17 mouse cellular contexts compared by ENCODE assay signal in the genomic region with DNA sequence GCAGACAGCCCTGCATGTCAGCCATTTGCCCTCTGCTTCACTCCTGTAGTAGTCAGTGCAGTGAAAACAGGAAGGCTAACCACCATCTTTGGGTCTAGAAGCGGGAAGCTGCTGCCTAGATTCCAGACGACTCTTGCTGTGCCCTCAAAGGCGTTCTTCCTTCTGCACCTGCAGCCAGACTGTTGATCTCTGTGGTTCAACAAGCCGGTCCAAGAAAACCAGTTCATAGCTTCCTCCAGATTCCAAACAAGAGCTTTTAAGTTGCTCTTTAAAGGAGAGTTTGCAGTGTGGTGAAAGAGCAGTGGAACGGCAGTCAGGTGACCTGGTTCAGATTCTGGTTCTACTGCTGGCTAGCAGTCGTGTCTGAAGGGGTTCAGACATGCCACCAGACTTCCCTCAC. TPM values are rescaled to one million over a fixed set of nuclear protein-coding genes. Genes with fewer than 3 reads are reported as not detected.
DNase-seq lines count a peak whose midpoint lies in the region; ATAC-seq and TF ChIP-seq lines count a peak whose summit lies in the region.
"Had no signal": no experiment of that assay in that cellular context is flagged by ENCODE, and none has a peak within 500 bp of the region (broad histone marks: within the 10 kb centered on the region; RNA-seq: fewer than 3 reads in every experiment).

No protein-coding gene starts in this region.

- no peak overlapping the region for H3K4me3 ChIP-seq in heart, embryonic 15.5 days
- no peak overlapping the region for H3K4me3 ChIP-seq in lung, embryonic 14.5 days (ENCODE audit: low read depth, low read length)
- H3K4me3 ChIP-seq: limb, embryonic 12.5 days; liver, embryonic 15.5 days; midbrain, embryonic 12.5 days had no signal

- TF ChIP-seq CTCF in lung, embryonic 14.5 days (IDR thresholded peaks at IDR 0.05; ENCODE audit: low read depth) = no peak

- no peak overlapping the region for H3K9ac ChIP-seq in heart, embryonic 15.5 days
- H3K9ac ChIP-seq in lung, embryonic 14.5 days = no peak overlapping the region
- H3K9ac ChIP-seq: limb, embryonic 12.5 days; liver, embryonic 15.5 days; midbrain, embryonic 12.5 days had no signal

- no peaks in the 10 kb centered on the region for H3K27me3 ChIP-seq in heart, embryonic 15.5 days
- no peaks in the 10 kb centered on the region for H3K27me3 ChIP-seq in lung, embryonic 14.5 days (ENCODE audit: insufficient read depth, low read length)
- H3K27me3 ChIP-seq: limb, embryonic 12.5 days; liver, embryonic 15.5 days; midbrain, embryonic 12.5 days had no signal

- peaks cover 25% of the 10 kb centered on the region for H3K4me1 ChIP-seq in heart, embryonic 15.5 days (replicated peaks)
- H3K4me1 ChIP-seq in lung, embryonic 14.5 days (ENCODE audit: insufficient read depth) = 0 out of 2 replicates have a peak, but pooled peaks cover 4% of the 10 kb centered on the region
- H3K4me1 ChIP-seq: liver, embryonic 15.5 days had no signal

- H3K36me3 ChIP-seq in heart, embryonic 15.5 days = peaks cover 5% of the 10 kb centered on the region
- peaks cover 19% of the 10 kb centered on the region for H3K36me3 ChIP-seq in lung, embryonic 14.5 days (ENCODE audit: insufficient read depth)
- H3K36me3 ChIP-seq: liver, embryonic 15.5 days had no signal

- WGBS in heart, embryonic 15.5 days = 48% methylated on average over 6 of the region's 6 CpGs
- 54% methylated on average over 6 of the region's 6 CpGs for WGBS in lung, embryonic 14.5 days

- ATAC-seq in heart, embryonic 15.5 days (replicated peaks; ENCODE audit: insufficient number of reproducible peaks, insufficient read depth, low FRiP score, low read depth) = no peak
- no peak for ATAC-seq in lung, embryonic 14.5 days (ENCODE audit: insufficient read depth)
- no peak for ATAC-seq in frontal cortex, adult (ENCODE audit: low TSS enrichment)

- H3K27ac ChIP-seq in heart, embryonic 15.5 days = peak overlapping the region; percentile 68
- H3K27ac ChIP-seq in lung, embryonic 14.5 days (ENCODE audit: low read depth) = peak overlapping the region; percentile 75
- H3K27ac ChIP-seq: limb, embryonic 12.5 days; liver, embryonic 15.5 days; midbrain, embryonic 12.5 days had no signal

- H3K4me2 ChIP-seq in heart, embryonic 15.5 days = no peak overlapping the region
- H3K4me2 ChIP-seq in lung, embryonic 14.5 days = no peak overlapping the region
- H3K4me2 ChIP-seq: limb, embryonic 12.5 days; liver, embryonic 15.5 days; midbrain, embryonic 12.5 days had no signal

- no peaks in the 10 kb centered on the region for H3K9me3 ChIP-seq in heart, embryonic 15.5 days (replicated peaks)
- H3K9me3 ChIP-seq in lung, embryonic 14.5 days (ENCODE audit: low read depth, low read length) = no peaks in the 10 kb centered on the region
- H3K9me3 ChIP-seq: G1E; limb, embryonic 12.5 days; liver, embryonic 15.5 days; midbrain, embryonic 12.5 days had no signal

- no peak for DNase-seq in heart, adult 18-20 months
- DNase-seq in lung, embryonic 14.5 days = no peak
- DNase-seq in lung, postnatal 10 days = no peak
- DNase-seq in lung, postnatal 36 days = peak; percentile 48
- DNase-seq in thymus, postnatal 25 days = peak; percentile 59
- DNase-seq in gastrocnemius, adult 18-20 months (ENCODE audit: low spot score) = no peak
- DNase-seq: adrenal gland, adult 8-10 months; cerebellum, adult 2 months; kidney, postnatal 14 days; layer of hippocampus, postnatal 36 days; right cerebral cortex, postnatal 14 days had no signal

RNA-seq across cellular contexts. Expression of gene Frmd6, which starts 48.2 kb away (rescaled TPM):
- 23.0 and 26.0 TPM in 2 replicates for polyA plus RNA-seq in heart, embryonic 15.5 days (2015; fragmentation: Nextera tagmentation; extraction: Ambion mirVana)
- total RNA-seq in heart, adult 18-20 months (2021) = 10 to 100 TPM; 36.7 to 37.1 TPM
- 40.4 and 42.8 TPM in 2 replicates for polyA plus RNA-seq in lung, embryonic 14.5 days (2014; fragmentation: Nextera tagmentation; extraction: Ambion mirVana)
- 10 to 100 TPM; 10.2 to 18.8 TPM for total RNA-seq in gastrocnemius, adult 18-20 months (2021)

Comparison
In these comparisons a context has a peak if more than half of its experiments do, and no peak if none do; other contexts are left out.
1. DNase-seq: peak in lung, postnatal 36 days (single experiment) and thymus, postnatal 25 days (single experiment); none in heart, adult 18-20 months (0 of 2), lung, embryonic 14.5 days (single experiment), lung, postnatal 10 days (single experiment) and gastrocnemius, adult 18-20 months (single experiment).